Mouse (Mus musculus) liver, embryonic 11.5 days (tissue): ENCODE results near the gene Stk10. TPM values are rescaled to one million over a fixed set of nuclear protein-coding genes. Genes with fewer than 3 reads are reported as not detected.

Experiments
- ATAC-seq: fragments of 200-750 bp; cut with Nextera tagmentation; replicated peaks from 2 replicates; pipeline ENCODE4 v1.8.0; 2017; ENCODE audit warnings: moderate number of reproducible peaks, mild to moderate bottlenecking, moderate TSS enrichment, moderate library complexity; ENCODE audit not compliant: low FRiP score
- DNase-seq: peaks from one replicate; pipeline ENCODE4 v3.0.0-alpha.2; 2017; ENCODE audit warnings: low spot score
- H3K27ac ChIP-seq: fragments of 300-500 bp; sonication (generic); 2 replicates; pipeline ENCODE4 v1.5.1; 2014; ENCODE audit warnings: mild to moderate bottlenecking, low read depth, low read length, control low read depth
- H3K27me3 ChIP-seq: fragments of 300-500 bp; sonication (generic); replicated peaks from 2 replicates; pipeline ENCODE4 v1.6.1; 2014; ENCODE audit warnings: low read length, mixed read lengths; ENCODE audit not compliant: control insufficient read depth, insufficient read depth
- H3K36me3 ChIP-seq: fragments of 300-500 bp; sonication (generic); 2 replicates; pipeline ENCODE4 v1.6.1; 2014; ENCODE audit warnings: mild to moderate bottlenecking, low read length, moderate library complexity, mixed read lengths; ENCODE audit not compliant: control insufficient read depth, insufficient read depth
- H3K4me1 ChIP-seq: fragments of 300-500 bp; sonication (generic); replicated peaks from 2 replicates; pipeline ENCODE4 v1.6.1; 2014; ENCODE audit warnings: low read length, mixed read lengths; ENCODE audit not compliant: control insufficient read depth, insufficient read depth
- H3K4me2 ChIP-seq: fragments of 300-500 bp; sonication (generic); 2 replicates; pipeline ENCODE4 v1.6.1; 2014; ENCODE audit warnings: mild to moderate bottlenecking, control low read depth, moderate library complexity
- H3K4me3 ChIP-seq: fragments of 300-500 bp; sonication (generic); 2 replicates; pipeline ENCODE4 v1.5.1; 2014; ENCODE audit warnings: low read depth, low read length, control low read depth
- H3K9ac ChIP-seq: fragments of 300-500 bp; sonication (generic); 2 replicates; pipeline ENCODE4 v1.6.1; 2014; ENCODE audit warnings: low read depth, low read length, control low read depth
- H3K9me3 ChIP-seq: fragments of 300-500 bp; sonication (generic); 2 replicates; pipeline ENCODE4 v1.6.1; 2016; ENCODE audit warnings: low read length, inconsistent platforms, mixed read lengths; ENCODE audit not compliant: control insufficient read depth
- WGBS: fragments of 180-500 bp; shearing (Covaris S2); extraction: QIAGEN DNeasy Blood & Tissue Kit; methylation state at CpG from one replicate; pipeline ENCODE4 v1.1.7; 2014; 5-methylcytosine and 5-hydroxymethylcytosine counted together
- polyA plus RNA-seq: library from polyadenylated mRNA; unstranded; fragments of >200 nt; fragmentation: Nextera tagmentation; extraction: Ambion mirVana; gene quantifications from 2 replicates; pipeline ENCODE4 v1.2.1, GENCODE M21; 2014

The Stk10 gene
- polyA plus RNA-seq, 1 experiment from 2014 or later, result 5.8 TPM

GRCm38 (mm10) chr11:32650893-32651590 is 117.9 kb downstream of the Stk10 start:
- Histone ChIP-seq H3K27me3 (no peaks in the 10 kb centered on the region), H3K27ac (no peak overlapping the region), H3K36me3 (no peaks in the 10 kb centered on the region; the same call in 1 of the 2 replicates), H3K4me2 (no peak overlapping the region), H3K4me1 (no peaks in the 10 kb centered on the region; the same call in 1 of the 2 replicates), H3K9ac (no peak overlapping the region), H3K4me3 (no peak overlapping the region), H3K9me3 (no peaks in the 10 kb centered on the region)
- WGBS, result 84% methylated on average over 7 of the region's 7 CpGs
- DNase-seq (no peak), ATAC-seq (no peak)

- no peak overlapping the region for H3K4me3 ChIP-seq
- H3K36me3 ChIP-seq, result no peaks in the 10 kb centered on the region; the same call in 1 of the 2 replicates
- 82% methylated on average over 1 of the region's 1 CpGs for WGBS
- H3K27me3 ChIP-seq, result no peaks in the 10 kb centered on the region
- no peak overlapping the region for H3K9ac ChIP-seq
- H3K4me1 ChIP-seq, result no peaks in the 10 kb centered on the region; the same call in 1 of the 2 replicates
- no peak overlapping the region for H3K4me2 ChIP-seq
- DNase-seq (no peak), ATAC-seq (no peak)
- H3K9me3 ChIP-seq, result no peaks in the 10 kb centered on the region
- no peak overlapping the region for H3K27ac ChIP-seq
These were observed 118.6 kb downstream of the Stk10 start for GRCm38 (mm10) chr11:32651723-32652122.

GRCm38 (mm10) chr11:32662082-32662656 is 129.1 kb downstream of the Stk10 start:
- H3K9me3 ChIP-seq, result no peaks in the 10 kb centered on the region
- no peak overlapping the region for H3K4me3 ChIP-seq
- peaks cover 2% of the 10 kb centered on the region; the same call in 1 of the 2 replicates for H3K36me3 ChIP-seq
- no peaks in the 10 kb centered on the region for H3K27me3 ChIP-seq
- no peak for ATAC-seq
- peaks cover 9% of the 10 kb centered on the region; the same call in 1 of the 2 replicates for H3K4me1 ChIP-seq
- 79% methylated on average over 1 of the region's 1 CpGs for WGBS
- H3K27ac ChIP-seq, result no peak overlapping the region
- DNase-seq, result no peak
- H3K9ac ChIP-seq, result no peak overlapping the region
- no peak overlapping the region for H3K4me2 ChIP-seq

- Histone ChIP-seq H3K4me2 (no peak overlapping the region), H3K9ac (no peak overlapping the region), H3K4me1 (0 out of 2 replicates have a peak, but pooled peaks cover 10% of the 10 kb centered on the region), H3K4me3 (no peak overlapping the region), H3K27me3 (no peaks in the 10 kb centered on the region), H3K36me3 (peaks cover 2% of the 10 kb centered on the region; the same call in 1 of the 2 replicates), H3K9me3 (no peaks in the 10 kb centered on the region), H3K27ac (no peak overlapping the region)
- ATAC-seq (no peak), DNase-seq (no peak)
- WGBS, result 85% methylated on average over 3 of the region's 3 CpGs
These were observed 132.5 kb downstream of the Stk10 start for GRCm38 (mm10) chr11:32665639-32666038.

GRCm38 (mm10) chr11:32666983-32667382 is 133.9 kb downstream of the Stk10 start:
- DNase-seq (no peak), ATAC-seq (no peak)
- H3K27me3 ChIP-seq, result no peaks in the 10 kb centered on the region
- no peak overlapping the region for H3K4me3 ChIP-seq
- no peak overlapping the region for H3K9ac ChIP-seq
- no peak overlapping the region for H3K4me2 ChIP-seq
- no peak overlapping the region for H3K27ac ChIP-seq
- H3K36me3 ChIP-seq, result no peaks in the 10 kb centered on the region
- peaks cover 16% of the 10 kb centered on the region for H3K4me1 ChIP-seq
- H3K9me3 ChIP-seq, result no peaks in the 10 kb centered on the region

- no peak overlapping the region for H3K9ac ChIP-seq
- peak overlapping the region; percentile 14; the same call in 1 of the 2 replicates for H3K4me2 ChIP-seq
- H3K36me3 ChIP-seq, result no peaks in the 10 kb centered on the region
- DNase-seq (no peak), ATAC-seq (no peak)
- 62% methylated on average over 4 of the region's 4 CpGs for WGBS
- H3K4me1 ChIP-seq, result peaks cover 14% of the 10 kb centered on the region
- no peaks in the 10 kb centered on the region for H3K9me3 ChIP-seq
- H3K27ac ChIP-seq, result no peak overlapping the region
- no peak overlapping the region for H3K4me3 ChIP-seq
- H3K27me3 ChIP-seq, result no peaks in the 10 kb centered on the region
These were observed 138.4 kb downstream of the Stk10 start for GRCm38 (mm10) chr11:32671480-32671879.

Other genes with a start within 250 kb of the Stk10 start
- 12,698 and 12,741 TPM in 2 replicates for gene Hba-a1, start 249.8 kb upstream of the Stk10 start, polyA plus RNA-seq
- gene Hbq1b, start 246.3 kb upstream of the Stk10 start, polyA plus RNA-seq, result 43.6 and 45.8 TPM in 2 replicates
- gene Hba-a2, start 236.8 kb upstream of the Stk10 start, polyA plus RNA-seq, result 25,282 and 25,421 TPM in 2 replicates
- gene Hbq1a, start 233.2 kb upstream of the Stk10 start, polyA plus RNA-seq, result 0.47 and 0.92 TPM in 2 replicates
- 7.4 and 8.2 TPM in 2 replicates for gene Sh3pxd2b, start 185.5 kb upstream of the Stk10 start, polyA plus RNA-seq
- gene Ubtd2, start 77.9 kb upstream of the Stk10 start, polyA plus RNA-seq, result 21.1 and 23.2 TPM in 2 replicates
- gene Efcab9, start 1.2 kb upstream of the Stk10 start, polyA plus RNA-seq, result 0.25 and 0.49 TPM in 2 replicates
- gene Fbxw11, start 109.4 kb downstream of the Stk10 start, polyA plus RNA-seq, result 44.2 and 54.1 TPM in 2 replicates